Mouse (Mus musculus): ENCODE data around the gene 1700030K09Rik. TPM values are rescaled to one million over a fixed set of nuclear protein-coding genes. Genes with fewer than 3 reads are reported as not detected.

The 1700030K09Rik gene
- polyA plus RNA-seq, 1 experiment from 2014 or later: 14.0 TPM

DNA sequence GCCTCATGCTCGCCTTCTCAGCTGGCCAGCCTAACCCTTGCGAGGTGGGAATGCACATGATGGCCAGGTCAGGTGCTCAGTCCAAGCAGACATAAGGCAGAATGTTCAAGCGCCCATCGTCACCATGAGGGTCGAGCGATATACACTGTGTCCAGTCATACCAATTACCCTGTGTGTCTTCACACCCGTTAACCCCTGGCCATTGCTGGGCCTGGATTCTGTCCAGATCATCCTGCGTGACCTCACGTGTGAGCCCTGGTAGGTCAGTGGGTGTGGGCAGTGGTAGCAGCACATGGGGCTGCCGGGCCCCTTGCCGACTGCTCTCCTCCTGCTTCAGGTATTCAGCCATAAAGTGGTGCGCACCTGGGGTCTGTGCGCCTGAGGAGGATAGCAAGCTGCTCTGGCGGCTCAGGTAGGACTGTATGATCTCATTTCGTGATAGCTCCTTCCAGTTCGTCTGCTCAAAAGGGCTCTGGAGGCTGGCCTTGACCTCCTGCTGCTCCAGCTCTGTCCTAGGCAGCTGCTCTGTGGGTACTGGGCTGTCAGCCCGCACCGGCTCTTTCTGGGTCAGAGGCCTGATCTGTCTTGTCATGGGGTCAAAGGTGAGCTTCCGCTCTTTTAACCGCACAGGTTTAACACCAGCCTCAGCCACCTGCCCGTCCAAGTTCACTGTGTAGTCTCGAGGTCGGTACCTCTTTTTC, 51.9 kb downstream of the 1700030K09Rik start:
- no peak overlapping the region for H3K27ac ChIP-seq (ENCODE audit: low read depth, low read length)
- H3K4me1 ChIP-seq (replicated peaks; ENCODE audit: control insufficient read depth, insufficient read depth, low read length): peaks cover 16% of the 10 kb centered on the region
- H3K27me3 ChIP-seq (replicated peaks; ENCODE audit: control insufficient read depth, insufficient read depth, low read length): no peaks in the 10 kb centered on the region
- H3K9ac ChIP-seq (ENCODE audit: low read depth, low read length): no peak overlapping the region
- no peak for DNase-seq (ENCODE audit: low spot score)
- no peak overlapping the region for H3K4me2 ChIP-seq
- no peak overlapping the region for H3K4me3 ChIP-seq (ENCODE audit: low read depth, low read length)
- WGBS: 86% methylated on average over 23 of the region's 23 CpGs
- no peaks in the 10 kb centered on the region for H3K9me3 ChIP-seq (ENCODE audit: control insufficient read depth, low read length)
- ATAC-seq (replicated peaks; ENCODE audit: low FRiP score): no peak
- H3K36me3 ChIP-seq (ENCODE audit: control insufficient read depth, insufficient read depth, low read length): peaks cover 23% of the 10 kb centered on the region

DNA sequence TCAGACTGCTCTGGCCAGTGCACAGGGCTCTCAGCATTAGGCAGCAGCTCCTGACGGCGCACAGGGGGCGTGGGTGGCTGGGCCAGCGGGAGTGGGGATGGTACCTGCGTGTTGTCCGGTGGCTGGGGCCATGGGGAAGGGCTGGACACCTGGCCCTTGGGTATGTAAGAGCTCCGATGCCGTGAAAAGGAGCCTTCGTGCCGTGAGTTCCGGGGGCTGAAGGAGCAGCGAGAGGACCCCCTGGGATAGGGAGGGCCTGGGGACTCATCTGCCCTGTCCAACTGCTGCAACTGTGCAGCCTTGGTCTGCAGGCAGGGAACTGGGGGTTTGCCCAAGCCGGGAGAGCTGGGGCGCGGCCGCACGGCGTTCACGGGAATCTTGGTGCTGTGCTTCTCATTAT, 52.5 kb downstream of the 1700030K09Rik start:
- Histone ChIP-seq H3K4me2 (no peak overlapping the region), H3K4me3 (ENCODE audit: low read depth, low read length) (no peak overlapping the region), H3K36me3 (ENCODE audit: control insufficient read depth, insufficient read depth, low read length) (peaks cover 23% of the 10 kb centered on the region), H3K27me3 (replicated peaks; ENCODE audit: control insufficient read depth, insufficient read depth, low read length) (no peaks in the 10 kb centered on the region), H3K4me1 (replicated peaks; ENCODE audit: control insufficient read depth, insufficient read depth, low read length) (peaks cover 12% of the 10 kb centered on the region), H3K9me3 (ENCODE audit: control insufficient read depth, low read length) (no peaks in the 10 kb centered on the region), H3K27ac (ENCODE audit: low read depth, low read length) (no peak overlapping the region; the same call in 1 of the 2 replicates), H3K9ac (ENCODE audit: low read depth, low read length) (no peak overlapping the region)
- ATAC-seq (replicated peaks; ENCODE audit: low FRiP score) (no peak), DNase-seq (ENCODE audit: low spot score) (no peak)
- WGBS: 90% methylated on average over 19 of the region's 19 CpGs

DNA sequence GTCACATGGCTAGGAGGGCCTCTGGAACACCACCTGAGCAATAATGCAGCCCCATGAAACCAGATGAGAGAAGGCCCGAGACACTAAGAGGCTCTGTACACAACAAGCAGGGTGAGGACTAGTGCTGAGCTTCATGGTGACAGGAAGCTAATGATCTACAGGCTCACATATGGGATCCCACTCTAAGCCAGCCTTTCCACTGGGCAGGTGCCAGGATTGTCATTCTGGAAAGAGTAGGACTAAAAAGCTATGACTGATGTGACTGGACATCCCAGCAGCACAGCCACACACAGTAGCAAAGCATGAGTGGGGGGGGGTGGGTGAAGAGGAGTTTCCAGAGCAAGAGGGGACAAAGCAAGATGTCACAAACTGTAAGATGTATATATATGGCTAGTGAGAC, 54.2 kb downstream of the 1700030K09Rik start:
- H3K4me1 ChIP-seq (replicated peaks; ENCODE audit: control insufficient read depth, insufficient read depth, low read length): peaks cover 8% of the 10 kb centered on the region
- WGBS: 72% methylated on average over 1 of the region's 1 CpGs

DNA sequence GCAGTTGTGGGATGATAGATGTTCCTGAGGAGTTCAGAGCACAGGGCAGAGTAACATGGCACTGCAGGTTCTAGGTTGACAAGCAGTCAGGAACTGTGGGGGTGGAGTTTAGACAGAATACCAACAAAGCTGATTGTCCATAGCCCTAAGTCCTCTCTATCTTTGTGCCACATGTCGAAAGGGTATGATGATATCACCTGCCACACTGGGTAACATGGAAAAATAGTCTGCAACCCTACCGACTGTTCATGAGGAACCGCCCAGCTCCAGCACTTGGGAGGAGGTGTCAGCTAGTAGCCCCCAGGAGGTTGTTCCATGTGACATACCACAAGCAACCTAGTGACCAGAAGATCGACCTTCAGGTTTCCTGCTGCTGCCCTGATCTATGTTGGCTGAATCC, 54.8 kb downstream of the 1700030K09Rik start:
- DNase-seq (ENCODE audit: low spot score) (no peak), ATAC-seq (replicated peaks; ENCODE audit: low FRiP score) (no peak)
- Histone ChIP-seq H3K9me3 (ENCODE audit: control insufficient read depth, low read length) (no peaks in the 10 kb centered on the region), H3K27me3 (replicated peaks; ENCODE audit: control insufficient read depth, insufficient read depth, low read length) (no peaks in the 10 kb centered on the region), H3K4me2 (no peak overlapping the region), H3K4me3 (ENCODE audit: low read depth, low read length) (no peak overlapping the region), H3K4me1 (replicated peaks; ENCODE audit: control insufficient read depth, insufficient read depth, low read length) (peaks cover 8% of the 10 kb centered on the region), H3K36me3 (ENCODE audit: control insufficient read depth, insufficient read depth, low read length) (peaks cover 27% of the 10 kb centered on the region), H3K27ac (ENCODE audit: low read depth, low read length) (no peak overlapping the region), H3K9ac (ENCODE audit: low read depth, low read length) (no peak overlapping the region)
- 69% methylated on average over 4 of the region's 4 CpGs for WGBS

More for the DNA sequence above, 54.2 kb downstream of the 1700030K09Rik start:
- H3K27ac ChIP-seq (ENCODE audit: low read depth, low read length): no peak overlapping the region
- peaks cover 27% of the 10 kb centered on the region for H3K36me3 ChIP-seq (ENCODE audit: control insufficient read depth, insufficient read depth, low read length)
- DNase-seq (ENCODE audit: low spot score): no peak
- H3K9me3 ChIP-seq (ENCODE audit: control insufficient read depth, low read length): no peaks in the 10 kb centered on the region
- H3K4me3 ChIP-seq (ENCODE audit: low read depth, low read length): no peak overlapping the region
- H3K27me3 ChIP-seq (replicated peaks; ENCODE audit: control insufficient read depth, insufficient read depth, low read length): no peaks in the 10 kb centered on the region
- no peak overlapping the region for H3K4me2 ChIP-seq
- ATAC-seq (replicated peaks; ENCODE audit: low FRiP score): no peak
- H3K9ac ChIP-seq (ENCODE audit: low read depth, low read length): no peak overlapping the region

DNA sequence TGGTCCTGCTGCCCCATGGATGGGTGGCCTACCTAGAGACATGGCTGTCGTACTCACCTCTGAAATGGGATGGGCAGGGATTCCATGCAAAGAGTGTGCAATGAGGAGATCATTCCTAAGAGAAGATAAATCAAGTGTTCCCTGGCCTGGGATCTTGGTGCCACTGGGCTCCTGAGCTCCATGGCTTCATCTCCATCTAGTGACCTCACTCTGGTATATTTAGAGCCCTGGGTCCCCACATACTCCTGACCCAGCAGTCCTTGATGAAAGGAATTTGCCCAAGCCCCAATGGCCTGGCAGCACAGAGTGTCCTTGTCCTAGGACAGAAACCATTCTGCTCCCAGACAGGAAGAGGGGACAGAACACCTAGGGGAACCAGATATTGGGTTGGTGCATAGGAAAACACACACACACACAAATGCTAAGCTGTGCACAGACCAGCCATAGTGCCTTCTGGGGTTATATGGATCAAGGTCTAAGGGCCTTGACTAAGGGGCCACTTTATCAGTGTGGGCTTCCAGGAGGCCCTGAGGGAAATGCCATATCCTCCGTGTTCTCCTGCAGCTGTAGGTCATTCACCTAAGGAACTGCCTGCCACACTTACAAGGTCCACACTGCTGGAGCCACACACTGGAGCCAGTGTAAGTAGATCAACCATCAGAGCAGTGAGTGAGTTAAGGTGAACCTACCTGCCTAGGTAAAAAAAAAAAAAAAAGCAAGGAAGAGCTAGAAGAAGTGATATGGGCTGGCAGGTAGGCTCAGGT, 56.0 kb downstream of the 1700030K09Rik start:
- Histone ChIP-seq H3K27ac (ENCODE audit: low read depth, low read length) (no peak overlapping the region), H3K4me1 (replicated peaks; ENCODE audit: control insufficient read depth, insufficient read depth, low read length) (peaks cover 11% of the 10 kb centered on the region), H3K4me2 (no peak overlapping the region), H3K27me3 (replicated peaks; ENCODE audit: control insufficient read depth, insufficient read depth, low read length) (no peaks in the 10 kb centered on the region), H3K36me3 (ENCODE audit: control insufficient read depth, insufficient read depth, low read length) (peaks cover 27% of the 10 kb centered on the region), H3K9ac (ENCODE audit: low read depth, low read length) (no peak overlapping the region), H3K4me3 (ENCODE audit: low read depth, low read length) (no peak overlapping the region), H3K9me3 (ENCODE audit: control insufficient read depth, low read length) (no peaks in the 10 kb centered on the region)
- ATAC-seq (replicated peaks; ENCODE audit: low FRiP score) (no peak), DNase-seq (ENCODE audit: low spot score) (no peak)
- WGBS: 81% methylated on average over 2 of the region's 2 CpGs

DNA sequence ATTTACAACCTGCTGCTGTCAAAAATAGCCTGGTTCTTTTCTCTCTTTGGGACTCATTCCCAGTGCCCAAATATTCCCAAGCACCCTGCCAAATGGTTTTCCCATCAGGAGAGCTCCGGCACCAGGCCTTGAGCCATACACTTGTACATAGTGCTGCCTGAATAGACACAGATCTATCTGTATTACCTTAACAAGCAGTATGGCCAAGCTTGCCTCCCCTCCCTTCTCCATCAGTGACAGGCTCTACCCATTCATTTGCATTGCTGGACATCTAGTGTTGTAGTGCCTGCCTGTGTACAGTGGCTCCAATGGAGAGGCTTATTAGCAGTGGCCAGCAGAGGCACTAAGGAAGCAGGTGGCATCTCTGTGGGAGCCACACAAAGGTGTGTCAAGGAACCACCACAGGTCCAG, 56.8 kb downstream of the 1700030K09Rik start:
- peaks cover 17% of the 10 kb centered on the region for H3K4me1 ChIP-seq (replicated peaks; ENCODE audit: control insufficient read depth, insufficient read depth, low read length)
- H3K36me3 ChIP-seq (ENCODE audit: control insufficient read depth, insufficient read depth, low read length): peaks cover 21% of the 10 kb centered on the region
- WGBS: 96% methylated on average over 1 of the region's 1 CpGs

DNA sequence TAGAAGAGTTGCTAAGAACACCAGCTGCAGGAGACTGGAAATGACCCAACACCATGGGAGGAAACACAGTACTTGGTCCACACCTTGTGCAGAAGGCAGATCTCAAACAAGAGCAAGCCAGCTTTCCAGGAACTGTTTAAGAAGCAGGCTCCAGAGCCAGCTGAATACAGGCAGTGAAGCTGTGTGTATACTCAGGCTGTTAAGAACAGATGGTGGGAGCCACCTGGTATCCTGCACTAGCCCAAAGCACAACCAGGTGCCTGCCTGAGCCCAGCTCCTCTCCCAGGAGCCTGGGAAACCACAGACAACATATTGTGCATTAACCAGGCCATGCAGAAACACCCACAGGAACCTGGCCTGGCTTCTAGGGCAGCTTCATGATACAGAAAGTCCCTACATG, 60.5 kb downstream of the 1700030K09Rik start:
- Histone ChIP-seq H3K4me2 (no peak overlapping the region), H3K27ac (ENCODE audit: low read depth, low read length) (no peak overlapping the region), H3K4me1 (replicated peaks; ENCODE audit: control insufficient read depth, insufficient read depth, low read length) (peaks cover 32% of the 10 kb centered on the region), H3K4me3 (ENCODE audit: low read depth, low read length) (no peak overlapping the region), H3K27me3 (replicated peaks; ENCODE audit: control insufficient read depth, insufficient read depth, low read length) (no peaks in the 10 kb centered on the region), H3K9me3 (ENCODE audit: control insufficient read depth, low read length) (no peaks in the 10 kb centered on the region), H3K9ac (ENCODE audit: low read depth, low read length) (no peak overlapping the region), H3K36me3 (ENCODE audit: control insufficient read depth, insufficient read depth, low read length) (0 out of 2 replicates have a peak, but pooled peaks cover 6% of the 10 kb centered on the region)
- ATAC-seq (replicated peaks; ENCODE audit: low FRiP score) (no peak), DNase-seq (ENCODE audit: low spot score) (no peak)

More for the DNA sequence above, 56.8 kb downstream of the 1700030K09Rik start:
- no peak overlapping the region for H3K4me2 ChIP-seq
- no peak overlapping the region for H3K9ac ChIP-seq (ENCODE audit: low read depth, low read length)
- no peaks in the 10 kb centered on the region for H3K9me3 ChIP-seq (ENCODE audit: control insufficient read depth, low read length)
- H3K27me3 ChIP-seq (replicated peaks; ENCODE audit: control insufficient read depth, insufficient read depth, low read length): no peaks in the 10 kb centered on the region
- ATAC-seq (replicated peaks; ENCODE audit: low FRiP score) (no peak), DNase-seq (ENCODE audit: low spot score) (no peak)
- H3K4me3 ChIP-seq (ENCODE audit: low read depth, low read length): no peak overlapping the region
- H3K27ac ChIP-seq (ENCODE audit: low read depth, low read length): no peak overlapping the region

DNA sequence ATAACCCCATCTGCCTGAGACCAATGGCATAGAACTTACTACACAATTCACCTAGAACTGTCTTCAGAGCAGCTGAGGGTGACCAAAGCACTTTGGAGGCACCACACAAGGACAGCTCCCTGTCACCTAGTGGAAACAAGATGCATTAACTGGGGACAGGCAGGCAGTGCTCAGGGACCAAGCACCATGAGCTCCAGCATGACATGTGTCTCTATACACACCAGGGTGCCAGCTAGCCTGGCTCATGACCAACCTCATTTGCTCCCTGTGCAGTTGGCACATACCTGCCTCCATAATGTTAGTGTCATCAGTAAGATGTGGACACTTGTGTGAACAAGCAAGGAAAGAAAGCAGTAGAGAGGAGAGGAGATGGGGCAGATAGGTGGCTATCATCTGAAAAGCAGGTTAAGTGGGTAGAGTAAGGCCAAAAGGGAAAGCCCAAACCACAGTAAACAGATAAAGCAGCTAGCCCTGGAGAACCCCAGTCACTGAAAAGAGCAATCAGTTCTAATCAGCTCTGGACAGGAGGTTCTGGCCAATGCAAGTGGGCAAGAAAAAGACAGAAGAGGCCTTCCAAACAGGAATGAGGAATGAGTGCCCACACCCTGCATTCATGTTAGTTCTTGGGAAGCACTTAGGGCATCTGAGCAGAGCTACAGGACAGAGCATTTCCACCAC, 61.1 kb downstream of the 1700030K09Rik start:
- H3K4me3 ChIP-seq (ENCODE audit: low read depth, low read length): no peak overlapping the region
- no peak overlapping the region for H3K27ac ChIP-seq (ENCODE audit: low read depth, low read length)
- peak overlapping the region; percentile 31 for H3K4me2 ChIP-seq
- no peaks in the 10 kb centered on the region for H3K9me3 ChIP-seq (ENCODE audit: control insufficient read depth, low read length)
- H3K4me1 ChIP-seq (replicated peaks; ENCODE audit: control insufficient read depth, insufficient read depth, low read length): peaks cover 32% of the 10 kb centered on the region
- no peaks in the 10 kb centered on the region for H3K27me3 ChIP-seq (replicated peaks; ENCODE audit: control insufficient read depth, insufficient read depth, low read length)
- no peak for DNase-seq (ENCODE audit: low spot score)
- peak; percentile 60; the same call in 1 of the 2 replicates for ATAC-seq (replicated peaks; ENCODE audit: low FRiP score)
- no peak overlapping the region for H3K9ac ChIP-seq (ENCODE audit: low read depth, low read length)
- H3K36me3 ChIP-seq (ENCODE audit: control insufficient read depth, insufficient read depth, low read length): 0 out of 2 replicates have a peak, but pooled peaks cover 6% of the 10 kb centered on the region
